Mouse (Mus musculus) left cerebral cortex, postnatal 36 days (tissue): ENCODE data around the gene Gjc2. TPM values are rescaled to one million over a fixed set of nuclear protein-coding genes. Genes with fewer than 3 reads are reported as not detected.

Experiments used
- DNase-seq, 2 experiments: peaks; one replicate each; pipeline ENCODE4 v3.0.0; 2021 to 2022; ENCODE audit warnings: low spot score in 2 of 2, mixed read lengths in 1 of 2
- intact Hi-C: fragments of 180-260 bp; cut with DNase I; formaldehyde crosslinking; loops from one replicate; pipeline ENCODE4 v1.15.1; 2025
- total RNA-seq, 2 experiments: library from RNA; stranded (reverse); gene quantifications; 2 replicates each; pipeline ENCODE4 v1.2.3; 2021

The Gjc2 gene
- total RNA-seq, 2 experiments from 2014 or later, result 10.1 to 17.5 TPM

DNA sequence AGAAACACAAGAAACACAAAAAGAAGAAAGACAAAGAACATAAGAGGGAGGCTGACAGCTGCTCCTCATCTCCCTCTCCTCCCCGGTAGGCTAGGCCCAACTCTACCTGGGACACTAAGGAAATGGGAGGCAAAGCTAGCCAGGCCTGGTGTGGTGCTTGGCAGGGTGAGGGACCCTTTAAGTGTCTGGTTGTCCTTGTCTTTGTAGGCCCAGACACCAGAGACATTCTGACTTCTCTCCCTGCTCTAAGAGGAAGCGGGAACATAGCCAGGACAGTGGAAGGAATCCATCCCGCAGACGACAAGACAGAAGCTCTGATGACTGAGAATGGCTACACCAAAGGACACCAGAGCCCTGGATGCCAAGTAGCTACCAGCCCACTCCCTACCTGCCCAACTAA is 27.0 kb upstream of the Gjc2 start:
- DNase-seq, result no peak
- intact Hi-C loops, result no loop called here

DNA sequence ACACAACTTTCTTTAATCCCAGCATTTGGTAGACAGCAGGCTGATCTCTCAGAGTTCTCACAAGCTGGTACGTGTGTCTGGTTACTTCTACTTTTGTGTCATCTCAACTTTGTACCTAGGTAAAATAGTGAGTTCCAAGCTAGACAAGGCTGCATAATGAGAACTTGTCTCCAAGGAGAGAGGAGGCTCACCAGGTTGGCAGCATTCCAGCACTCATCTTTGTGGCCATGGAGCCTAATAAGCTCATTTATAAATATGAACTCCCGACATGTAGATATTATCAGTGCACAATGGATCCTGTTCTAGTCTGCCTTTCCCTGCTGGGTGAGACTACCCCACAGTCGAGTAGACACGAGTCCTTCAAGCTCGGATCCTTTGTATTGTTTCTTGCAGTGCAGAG is 26.6 kb upstream of the Gjc2 start:
- intact Hi-C loops, result loop anchor here (2.0 kb wide), 1 partner anchor 17 kb away; no protein-coding TSS in a partner anchor
- no peak for DNase-seq

DNA sequence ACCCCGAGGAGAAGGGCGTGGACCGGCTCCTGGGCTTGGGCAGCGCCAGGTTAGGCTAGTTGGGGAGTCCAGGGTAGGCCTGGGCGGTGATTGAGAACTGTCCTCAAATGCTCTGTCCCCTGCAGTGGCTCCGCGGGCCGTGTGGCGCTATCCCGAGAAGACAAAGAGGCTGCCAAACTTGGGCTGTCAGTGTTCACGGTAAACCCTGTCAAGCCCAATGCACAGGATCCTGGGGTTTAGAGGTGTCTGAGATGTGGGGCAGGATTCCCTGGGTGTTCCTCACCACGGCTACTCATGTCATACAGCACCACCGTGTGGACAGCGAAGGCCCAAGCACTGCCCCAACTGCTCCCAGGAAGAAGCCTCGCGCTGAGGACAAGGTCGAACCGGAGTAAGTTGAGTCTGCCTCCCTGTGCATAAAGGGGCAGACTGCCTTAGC is 26.0 kb upstream of the Gjc2 start:
- DNase-seq, result peak in 1 of 2 experiments; percentile 65
- intact Hi-C loops, result loop anchor here (2.0 kb wide), 1 partner anchor 18 kb away; no protein-coding TSS in a partner anchor

DNA sequence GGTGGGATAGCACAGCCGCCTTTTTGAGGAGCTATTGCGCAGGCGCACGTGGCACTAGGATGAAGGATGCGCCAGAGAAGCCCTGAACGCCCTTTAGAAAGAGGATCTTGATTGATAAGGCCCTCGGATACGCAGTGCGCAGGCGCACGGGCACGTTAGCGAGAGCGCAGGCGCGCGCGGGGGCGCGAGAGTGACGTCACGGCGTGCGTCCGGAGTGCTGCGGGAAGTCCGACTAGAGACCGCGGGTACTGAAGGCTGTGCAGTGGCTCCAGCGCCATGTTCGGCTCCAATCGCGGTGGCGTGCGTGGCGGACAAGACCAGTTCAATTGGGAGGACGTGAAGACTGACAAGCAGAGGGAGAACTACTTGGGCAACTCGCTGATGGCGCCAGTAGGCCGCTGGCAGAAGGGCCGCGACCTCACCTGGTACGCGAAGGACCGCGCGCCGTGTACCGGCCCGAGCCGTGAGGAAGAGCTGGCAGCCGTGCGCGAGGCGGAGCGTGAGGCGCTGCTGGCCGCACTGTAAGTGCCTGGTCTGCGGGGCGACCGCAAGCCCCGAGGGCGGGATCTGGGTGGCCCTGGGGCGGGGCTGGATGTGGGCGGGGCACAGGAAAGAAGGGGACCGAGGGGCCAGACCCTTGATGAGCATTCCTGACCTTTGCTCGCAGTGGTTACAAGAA is 25.3 kb upstream of the Gjc2 start, which contains the start of gene 2310033P09Rik:
Gene 2310033P09Rik, plus strand, starts transcription at position 169 of the 679 bp plus-strand sequence.
- DNase-seq, result peak; percentile 95 to 97
- intact Hi-C loops, result loop anchor here (2.0 kb wide), 1 partner anchor 19 kb away; no protein-coding TSS in a partner anchor

DNA sequence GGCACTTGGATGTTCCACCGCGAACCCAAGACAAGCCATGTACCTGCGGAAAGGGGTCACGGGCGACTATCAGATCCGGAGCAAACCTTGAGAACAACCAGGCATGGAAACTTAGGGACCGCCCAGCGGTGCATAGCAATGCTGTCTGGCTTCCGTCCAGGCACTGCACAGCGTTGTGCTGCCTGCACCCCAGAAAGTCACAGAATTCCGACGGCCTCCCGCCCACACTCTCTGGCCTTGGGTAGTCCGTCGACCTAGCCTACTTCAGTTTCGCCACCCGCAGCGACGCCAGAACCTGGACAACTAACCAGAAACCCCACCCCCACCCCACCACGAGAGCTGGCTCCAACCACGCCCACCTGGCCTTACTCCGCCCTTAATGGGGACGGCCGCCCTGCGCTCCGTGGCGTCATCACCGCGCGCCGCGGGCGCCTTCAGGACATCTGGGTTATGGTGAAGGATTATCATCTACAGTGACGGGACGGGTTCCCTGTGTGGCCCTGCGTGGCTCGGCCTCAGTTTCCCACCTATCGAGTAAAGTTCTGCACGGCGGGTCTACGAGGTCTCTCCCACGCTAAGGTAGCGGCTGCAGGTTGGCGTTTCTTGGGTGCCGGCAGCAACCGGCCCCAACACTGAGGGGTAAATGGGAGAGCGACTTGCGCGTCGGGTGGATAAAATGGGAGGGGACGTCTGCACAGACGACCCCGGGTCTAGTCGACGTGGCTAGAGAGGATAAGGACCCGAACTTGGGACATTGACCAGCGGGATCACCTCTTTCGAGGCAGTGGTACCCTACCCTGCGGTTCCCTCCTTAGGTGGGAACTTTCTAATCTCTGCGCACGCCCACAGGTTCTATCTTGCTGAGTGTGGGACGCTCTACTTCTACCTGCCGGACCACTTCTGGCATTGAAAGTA is 19.3 kb upstream of the Gjc2 start, which contains the start of gene Mrpl55:
Gene Mrpl55, plus strand, starts transcription at position 406 of the 915 bp plus-strand sequence.
- peak; percentile 92 for DNase-seq
- intact Hi-C loops, result no loop called here

DNA sequence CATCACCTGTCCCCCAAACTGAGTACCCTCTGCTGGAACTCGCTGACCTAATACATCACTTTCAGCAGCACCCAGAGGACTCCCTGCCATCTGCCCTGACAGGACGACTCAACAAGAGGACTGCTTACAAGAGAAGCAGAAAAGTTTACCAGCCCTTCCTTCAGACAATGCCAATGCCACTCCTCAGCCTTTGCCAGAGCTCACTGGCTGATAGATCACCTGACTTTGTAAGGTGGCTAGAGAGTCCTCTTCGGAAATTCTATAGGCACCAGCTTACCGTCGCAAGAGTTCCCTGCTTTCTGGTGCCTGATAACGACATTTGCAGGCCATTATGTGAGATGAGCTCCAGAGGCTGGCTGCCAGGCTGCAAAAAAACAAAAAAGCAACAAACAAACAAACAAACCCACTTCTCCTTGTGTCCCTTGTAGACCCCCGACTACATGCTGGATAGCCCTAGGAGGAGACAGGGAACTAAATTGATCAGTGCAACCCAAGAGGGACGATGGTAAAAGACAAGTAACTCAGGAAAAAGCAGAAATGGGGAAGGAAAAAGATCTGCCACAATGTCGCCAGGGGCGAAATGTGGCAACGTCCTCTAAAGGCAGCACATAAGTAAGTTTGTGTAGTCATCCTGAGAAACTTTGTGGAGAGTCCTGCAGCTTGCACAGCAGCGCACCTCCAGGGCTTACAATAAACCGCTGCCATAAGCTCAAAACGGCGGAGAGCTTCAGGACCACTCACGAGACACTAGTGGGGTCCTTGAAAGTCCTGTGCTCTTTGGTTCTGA is 18.4 kb upstream of the Gjc2 start:
- DNase-seq, result no peak
- intact Hi-C loops, result no loop called here

DNA sequence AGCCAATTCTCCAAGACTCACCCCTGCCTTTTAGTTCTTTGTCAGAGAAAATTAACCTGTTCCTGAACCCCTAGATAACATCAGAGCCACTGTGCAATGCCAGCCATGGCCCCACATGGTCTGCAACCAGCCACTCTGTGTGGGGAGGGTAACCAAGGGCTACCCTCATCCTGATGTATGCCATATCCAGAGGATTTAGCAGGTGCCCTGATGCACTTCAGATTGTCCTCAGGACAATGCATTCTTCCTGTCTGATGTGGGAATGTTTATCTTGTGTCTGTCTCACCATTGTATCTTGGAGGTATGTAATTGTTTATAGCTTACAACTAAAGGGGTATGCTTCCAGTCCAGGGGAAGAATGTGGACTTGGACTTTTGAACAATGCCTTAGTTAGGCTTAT is 13.2 kb upstream of the Gjc2 start:
- intact Hi-C loops, result no loop called here

DNA sequence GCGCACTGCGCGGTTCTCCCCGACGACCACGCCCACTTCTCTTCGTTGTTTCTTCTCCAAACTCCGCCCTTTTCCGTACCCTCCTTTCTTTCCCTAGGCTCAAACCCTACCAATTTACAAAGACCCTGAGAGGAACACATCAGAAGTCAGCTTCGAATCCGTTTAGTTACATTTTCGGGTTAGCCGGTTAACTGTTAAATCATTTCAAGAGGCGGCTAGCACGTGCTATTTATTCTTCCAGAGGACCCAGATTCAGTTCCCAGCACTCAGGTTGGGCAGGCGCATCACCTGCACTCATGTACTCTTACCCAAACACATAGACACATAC is 9.0 kb upstream of the Gjc2 start, which contains the start of gene Guk1:
Gene Guk1, minus strand, starts transcription at position 154 of the 328 bp plus-strand sequence.
- intact Hi-C loops, result loop anchor here (5.0 kb wide), 1 partner anchor 210 kb away; no protein-coding TSS in a partner anchor
- DNase-seq, result no peak

More for the DNA sequence above, 13.2 kb upstream of the Gjc2 start:
- DNase-seq, result no peak

DNA sequence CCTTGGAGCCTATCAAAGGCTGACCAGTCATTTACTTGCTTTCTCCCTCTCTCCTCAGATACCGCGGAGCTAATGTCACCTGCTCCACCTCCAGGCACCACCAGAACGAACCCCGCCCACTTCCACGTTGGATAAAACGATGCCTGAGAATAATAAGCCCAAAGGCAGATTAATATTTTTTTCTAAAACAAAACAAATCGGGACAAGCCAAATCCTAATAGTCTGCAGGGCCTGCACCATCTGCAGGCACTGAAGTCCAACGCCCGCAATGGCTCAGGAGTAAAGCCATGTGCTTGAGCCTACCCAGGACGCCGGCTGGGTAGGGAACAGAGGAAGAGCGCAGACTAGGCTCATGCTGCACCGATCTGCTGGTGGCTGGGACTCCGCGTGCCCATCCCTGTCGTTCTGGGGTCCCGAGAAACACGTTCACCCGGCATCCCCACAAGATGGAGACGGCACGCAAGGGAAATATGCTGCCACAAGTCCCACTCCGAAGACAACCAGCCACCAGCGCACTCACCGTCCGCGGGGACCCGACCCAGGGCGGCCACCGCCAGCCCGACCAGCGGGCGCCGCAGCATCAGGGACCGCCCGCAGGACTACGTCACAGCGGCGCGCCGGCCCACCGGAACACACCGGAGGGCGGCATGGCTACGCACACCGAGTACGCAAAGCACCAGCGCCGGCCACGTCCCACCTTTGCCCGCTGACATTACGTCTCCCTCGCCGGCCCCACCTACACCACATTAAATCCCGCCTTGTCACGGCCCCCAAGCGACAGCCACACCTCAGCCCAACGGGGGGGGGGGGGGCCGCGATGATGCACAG is 8.4 kb upstream of the Gjc2 start:
- intact Hi-C loops, result loop anchor here (5.0 kb wide), 1 partner anchor 209 kb away; no protein-coding TSS in a partner anchor
- peak; percentile 92 to 95 for DNase-seq

DNA sequence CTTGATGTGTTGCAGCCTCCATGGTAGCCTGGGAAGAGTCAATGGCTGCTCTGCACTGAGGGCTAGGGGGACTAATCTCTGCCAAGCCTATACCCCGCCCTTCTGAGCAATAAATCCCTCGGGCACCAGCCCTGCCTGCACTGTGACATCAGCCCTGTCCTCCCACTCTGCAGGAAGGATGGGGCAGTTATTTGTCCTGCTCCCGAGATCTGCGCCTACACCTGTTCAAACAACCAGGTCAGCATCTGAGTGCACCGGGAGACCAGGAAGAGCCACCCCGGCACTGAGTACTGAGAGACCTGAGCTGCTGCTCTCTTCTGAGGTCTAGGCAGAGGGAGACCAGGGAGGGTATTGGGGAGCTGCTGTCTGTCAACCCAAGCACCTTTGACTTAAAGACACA is 4.7 kb upstream of the Gjc2 start:
- intact Hi-C loops, result no loop called here
- DNase-seq, result no peak

DNA sequence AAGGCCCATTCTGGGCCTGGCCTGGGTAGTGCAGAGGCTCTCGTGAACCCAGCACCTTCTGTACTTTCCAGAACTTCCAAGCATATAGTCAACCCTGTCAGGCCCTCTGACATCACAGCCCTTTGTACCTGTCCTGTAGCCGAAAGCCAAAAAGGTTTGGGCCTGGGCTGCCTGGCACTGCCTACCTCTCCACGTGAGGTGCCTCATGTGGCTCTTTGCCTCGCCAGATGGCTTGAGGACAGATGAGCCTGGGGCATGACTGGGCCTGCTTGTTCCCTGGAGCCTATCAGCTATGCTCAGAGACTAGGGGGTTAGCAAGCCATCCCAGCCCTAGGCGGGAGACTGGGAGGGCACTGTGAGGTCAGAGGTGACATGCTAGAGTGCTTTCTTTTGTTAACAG is 2.5 kb upstream of the Gjc2 start:
- no peak for DNase-seq
- intact Hi-C loops, result no loop called here

DNA sequence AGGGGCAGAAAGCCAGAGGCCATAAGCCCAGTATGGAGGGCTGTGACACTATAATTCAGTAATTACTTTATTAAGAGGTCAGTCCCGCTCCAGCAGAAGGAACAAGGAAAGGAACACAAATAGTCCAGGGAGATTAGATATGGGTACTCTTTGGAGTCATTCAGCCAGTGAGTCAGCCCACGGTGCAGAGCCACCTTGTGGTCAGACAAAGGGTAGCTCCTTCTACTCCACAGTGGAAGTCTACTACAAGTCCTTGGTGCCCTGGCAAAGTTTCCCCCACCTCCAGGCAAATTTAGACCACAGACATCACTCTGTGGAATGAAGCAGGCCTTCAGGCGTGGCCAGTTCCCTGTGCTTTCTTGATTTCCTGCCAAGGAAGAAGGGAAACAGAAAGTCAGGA is 808 bp upstream of the Gjc2 start:
- DNase-seq, result peak in 1 of 2 experiments; percentile 52
- intact Hi-C loops, result loop anchor here (5.0 kb wide), 1 partner anchor 87 kb away; no protein-coding TSS in a partner anchor

DNA sequence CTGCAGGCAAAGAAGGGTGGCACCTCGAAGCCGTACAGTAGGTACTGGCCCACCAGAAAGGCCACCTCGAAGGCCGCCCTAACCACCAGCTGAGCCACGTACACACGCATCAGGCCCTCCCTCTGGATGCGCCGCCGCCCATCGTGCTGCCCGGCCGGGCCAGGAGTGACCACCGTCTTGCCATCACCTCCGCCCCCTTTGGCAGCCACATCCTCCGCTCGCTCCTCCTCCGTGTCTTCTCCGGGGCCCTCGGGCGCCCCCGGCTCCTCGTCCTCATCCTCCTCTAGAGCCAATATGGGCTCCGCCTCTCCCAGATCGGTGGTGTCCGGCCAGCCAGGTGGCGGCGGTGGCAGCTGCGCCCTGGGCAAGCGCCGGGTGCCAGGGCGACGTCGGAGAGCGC is 6.1 kb downstream of the Gjc2 start:
- no peak for DNase-seq
- intact Hi-C loops, result no loop called here

DNA sequence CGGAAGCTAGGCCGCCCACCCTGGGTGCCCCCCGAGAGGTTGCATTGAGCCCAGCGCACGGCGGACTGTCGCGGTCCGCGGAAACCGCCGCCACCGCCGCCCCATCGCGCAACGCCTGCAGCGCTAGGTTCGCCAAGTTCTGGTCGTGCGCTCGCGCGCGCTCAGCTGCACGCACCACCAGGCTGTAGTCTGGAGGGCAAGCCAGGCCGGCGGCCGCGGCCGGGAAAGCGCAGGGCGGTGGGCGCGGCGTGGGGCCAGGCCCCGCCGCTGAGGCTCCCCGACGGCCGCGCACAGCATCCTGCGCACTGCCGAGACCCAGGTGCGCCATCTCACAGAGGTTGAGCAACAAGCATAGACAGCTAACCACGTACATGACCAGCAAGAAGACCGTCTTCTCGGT is 6.5 kb downstream of the Gjc2 start:
- no peak for DNase-seq
- intact Hi-C loops, result no loop called here

DNA sequence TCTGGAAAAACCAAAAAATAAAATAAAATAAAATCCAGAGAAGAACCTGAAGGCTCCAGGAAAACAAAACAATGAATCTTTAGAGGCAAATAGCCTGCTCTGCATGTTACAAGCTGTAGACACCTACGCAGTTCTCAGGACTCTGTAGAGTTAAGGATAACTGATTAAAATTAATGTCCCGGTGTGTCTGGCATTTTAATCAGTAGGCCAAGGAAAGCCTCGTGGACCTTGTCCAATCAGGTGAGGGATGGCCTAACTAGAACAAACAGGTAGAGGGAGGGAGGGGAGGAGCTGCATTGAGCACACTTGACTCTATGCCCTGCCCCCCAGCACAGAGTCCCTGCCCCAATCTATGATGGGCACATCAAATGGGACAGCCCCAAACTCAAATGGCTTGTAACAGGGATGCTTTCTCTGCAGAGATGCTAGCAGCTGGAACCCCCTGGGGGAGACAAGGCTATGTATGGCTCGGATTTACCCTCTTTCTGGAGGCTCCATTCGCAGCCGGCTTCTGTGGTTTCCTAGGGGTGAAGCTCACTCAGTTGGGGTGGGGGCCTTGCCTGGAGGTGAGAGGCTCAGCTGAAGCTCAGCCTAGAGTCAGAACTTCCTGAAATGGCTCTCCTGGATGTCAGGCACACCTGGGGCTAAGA is 8.7 kb downstream of the Gjc2 start:
- no peak for DNase-seq
- intact Hi-C loops, result no loop called here

DNA sequence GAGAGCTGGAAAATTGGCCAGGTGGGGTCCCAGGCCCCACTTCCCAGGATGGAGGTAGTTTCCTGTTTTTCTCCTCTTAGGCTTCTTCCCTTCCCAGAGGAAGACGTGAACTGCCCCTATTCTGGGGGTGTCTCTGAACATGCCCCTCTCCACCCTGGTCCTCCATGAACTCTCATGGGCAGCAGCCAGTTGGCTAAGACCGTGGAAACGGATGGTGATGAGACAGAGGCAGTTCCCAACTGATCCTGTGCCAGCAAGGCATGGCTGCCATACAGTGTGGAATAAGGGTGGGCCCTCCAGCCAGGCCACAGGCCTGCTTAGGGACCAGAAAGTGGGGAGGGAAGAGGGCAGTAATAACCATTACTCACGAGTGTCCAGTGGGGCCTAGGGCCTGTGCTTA is 12.5 kb downstream of the Gjc2 start:
- intact Hi-C loops, result no loop called here
- no peak for DNase-seq

DNA sequence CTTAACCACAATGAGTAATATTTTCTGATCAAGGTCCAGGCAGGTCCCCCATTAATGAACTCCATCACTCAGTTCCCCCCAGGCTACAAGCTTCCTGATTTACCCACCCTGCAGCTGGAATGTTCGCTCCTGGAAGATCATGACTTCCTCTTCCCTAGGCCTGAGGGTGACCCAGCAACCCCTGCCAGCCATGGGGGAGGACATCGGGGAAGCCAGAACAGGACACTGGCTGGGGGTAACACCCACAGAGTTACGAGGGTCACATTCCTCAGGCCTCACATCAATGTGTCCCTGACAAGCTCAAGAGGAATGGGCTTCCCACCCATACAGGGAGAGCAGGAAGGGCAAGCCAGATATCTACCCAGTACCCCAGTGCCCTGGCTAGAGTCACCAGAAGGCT is 13.2 kb downstream of the Gjc2 start:
- intact Hi-C loops, result no loop called here
- DNase-seq, result no peak

DNA sequence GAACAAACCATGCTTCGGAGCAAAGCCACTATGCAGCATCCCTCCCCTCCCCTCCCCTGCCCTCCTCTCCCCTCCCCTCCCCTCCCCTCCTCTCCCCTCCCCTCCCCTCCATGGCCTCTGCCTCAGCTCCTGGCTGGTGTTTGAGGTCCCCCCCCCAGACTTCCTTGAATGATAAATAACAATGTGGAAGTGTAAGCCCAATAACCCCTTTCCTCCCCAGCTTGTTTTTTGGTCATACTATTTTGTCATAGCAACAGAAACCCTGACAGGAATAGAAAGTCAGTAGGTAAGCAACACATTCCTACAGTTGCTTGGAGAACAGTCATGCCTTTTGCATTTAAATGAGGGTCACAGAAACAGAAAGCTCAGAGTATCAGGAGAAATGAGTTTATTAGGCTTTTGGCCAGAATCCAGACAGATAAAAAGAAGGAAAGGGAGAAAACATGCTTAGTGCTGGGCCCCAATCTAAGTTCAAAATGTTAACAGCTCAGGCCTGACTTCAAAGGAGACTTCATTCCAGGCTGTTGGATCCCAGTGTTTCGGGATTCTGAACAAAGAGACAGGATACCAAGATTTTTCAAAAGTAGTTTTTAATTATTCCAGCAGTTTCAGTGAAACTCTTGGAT is 17.3 kb downstream of the Gjc2 start:
- DNase-seq, result no peak
- intact Hi-C loops, result no loop called here
